Mouse (Mus musculus): ENCODE measurements around the gene Lrrc19.

DNA sequence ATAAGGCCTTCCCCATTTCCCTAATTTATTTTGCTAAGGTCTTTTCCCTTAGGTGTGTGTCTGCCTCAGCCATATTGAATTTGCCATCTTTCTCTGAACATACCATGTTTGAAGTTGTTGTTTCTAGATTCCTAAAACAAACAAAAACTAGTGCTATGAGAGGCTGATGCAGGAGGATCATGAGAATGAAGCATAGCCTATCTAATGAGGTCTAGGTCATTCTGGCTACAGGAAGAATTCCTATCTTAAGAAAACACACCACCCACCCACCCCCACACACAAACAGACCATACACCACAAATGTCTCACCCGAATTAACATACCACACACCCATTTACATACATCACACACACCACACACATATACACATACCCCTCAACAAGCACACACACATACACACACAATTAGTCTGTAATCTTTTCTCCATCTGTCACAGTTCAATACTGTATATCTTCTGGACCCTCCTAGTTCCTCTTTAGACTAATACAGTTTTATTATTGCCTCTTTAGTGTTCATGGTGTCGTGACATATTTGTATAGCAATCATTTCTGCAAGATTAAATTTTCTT lies 45.4 kb downstream of the Lrrc19 start:
- no peak for TF ChIP-seq POLR2A (IDR thresholded peaks at IDR 0.05; ENCODE audit: insufficient read depth, low read depth, low read length)
- no peak for TF ChIP-seq EP300 (IDR thresholded peaks at IDR 0.05; ENCODE audit: insufficient read depth, low read depth, low read length)
